Mouse (Mus musculus) c-Kit-positive CD71-positive TER-119-negative erythroid progenitor cells, embryonic 14.5 days (primary cell): ENCODE measurements around the gene Trappc12.
"Not testable (repeated sequence)": the region's sequence is repeated elsewhere in the genome, so short reads cannot be mapped to it uniquely, and the experiment has no call there.

Experiments
- DNase-seq: peaks from one replicate; pipeline ENCODE4 v3.0.0-alpha.2; 2013; ENCODE audit warnings: low read depth

Gene Trappc12

GRCm38 (mm10) chr12:28733520-28734245 lies 16.6 kb downstream of the Trappc12 start:
- DNase-seq = not testable (repeated sequence)

GRCm38 (mm10) chr12:28732631-28733030 lies 17.6 kb downstream of the Trappc12 start:
- DNase-seq = no peak

- no peak for DNase-seq
These were observed 23.2 kb downstream of the Trappc12 start for GRCm38 (mm10) chr12:28727061-28727460.

- DNase-seq = no peak
These were observed 24.1 kb downstream of the Trappc12 start for GRCm38 (mm10) chr12:28726204-28726603.

- no peak for DNase-seq
These were observed 25.9 kb downstream of the Trappc12 start for GRCm38 (mm10) chr12:28724366-28724765.

- no peak for DNase-seq
These were observed 32.2 kb downstream of the Trappc12 start for GRCm38 (mm10) chr12:28718106-28718505.

GRCm38 (mm10) chr12:28717066-28717465 lies 33.2 kb downstream of the Trappc12 start:
- DNase-seq = no peak

GRCm38 (mm10) chr12:28714822-28715632 lies 35.2 kb downstream of the Trappc12 start:
- no peak for DNase-seq

GRCm38 (mm10) chr12:28710566-28711185 lies 39.6 kb downstream of the Trappc12 start:
- DNase-seq = no peak

- DNase-seq = no peak
These were observed 42.1 kb downstream of the Trappc12 start for GRCm38 (mm10) chr12:28708154-28708553.

- DNase-seq = no peak
These were observed 45.1 kb downstream of the Trappc12 start for GRCm38 (mm10) chr12:28705204-28705603.

- DNase-seq = no peak
These were observed 45.9 kb downstream of the Trappc12 start for GRCm38 (mm10) chr12:28704381-28704780.

GRCm38 (mm10) chr12:28701302-28701701 lies 49.0 kb downstream of the Trappc12 start:
- DNase-seq = no peak

GRCm38 (mm10) chr12:28700561-28701025 lies 49.7 kb downstream of the Trappc12 start:
- no peak for DNase-seq

GRCm38 (mm10) chr12:28700101-28700511 lies 50.2 kb downstream of the Trappc12 start:
- DNase-seq = no peak

GRCm38 (mm10) chr12:28699656-28700055 lies 50.6 kb downstream of the Trappc12 start:
- DNase-seq = peak; percentile 47

GRCm38 (mm10) chr12:28699086-28699485 lies 51.2 kb downstream of the Trappc12 start:
- no peak for DNase-seq

- no peak for DNase-seq
These were observed 52.3 kb downstream of the Trappc12 start for GRCm38 (mm10) chr12:28697821-28698595.

- DNase-seq = no peak
These were observed 55.5 kb downstream of the Trappc12 start for GRCm38 (mm10) chr12:28694776-28695175.

- DNase-seq = no peak
These were observed 56.0 kb downstream of the Trappc12 start for GRCm38 (mm10) chr12:28694231-28694630.

GRCm38 (mm10) chr12:28693738-28694137 lies 56.5 kb downstream of the Trappc12 start:
- DNase-seq = no peak

GRCm38 (mm10) chr12:28690730-28691129 lies 59.5 kb downstream of the Trappc12 start:
- no peak for DNase-seq
